Mouse (Mus musculus) mesoderm, embryonic 11.5 days (tissue): ENCODE results near the gene Nuak2.
"Not testable (repeated sequence)": the region's sequence is repeated elsewhere in the genome, so short reads cannot be mapped to it uniquely, and the experiment has no call there.

ENCODE experiments used
- DNase-seq: peaks from one replicate; pipeline ENCODE4 v3.0.0-alpha.2; 2012; ENCODE audit warnings: low read depth, low spot score

The Nuak2 gene

GRCm38 (mm10) chr1:132349601-132350000 lies 33.7 kb downstream of the Nuak2 start:
- not testable (repeated sequence) for DNase-seq

DNA sequence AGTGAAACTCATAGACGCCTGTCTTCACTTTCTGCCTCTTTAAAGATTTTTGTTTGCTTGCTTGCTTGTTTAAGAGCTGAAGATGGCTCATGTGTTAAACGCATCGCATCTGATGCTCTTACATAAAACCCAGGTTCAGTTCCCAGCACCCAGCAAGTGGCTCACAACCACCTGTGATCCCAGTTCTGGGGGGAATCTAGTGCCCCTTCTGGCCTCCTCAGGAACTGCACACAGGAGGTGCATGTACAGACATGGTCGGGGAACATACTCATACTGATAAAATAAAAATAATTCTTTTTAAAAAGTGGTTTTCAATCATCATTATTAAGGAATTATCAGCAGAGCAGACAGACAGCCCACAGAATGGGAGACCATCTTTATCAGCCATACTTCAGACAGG lies 35.1 kb downstream of the Nuak2 start:
- no peak for DNase-seq

GRCm38 (mm10) chr1:132353389-132353788 lies 37.5 kb downstream of the Nuak2 start:
- DNase-seq: no peak

- no peak for DNase-seq
Observed at GRCm38 (mm10) chr1:132354234-132354633, 38.3 kb downstream of the Nuak2 start.

- DNase-seq: no peak
Observed at GRCm38 (mm10) chr1:132355162-132355601, 39.3 kb downstream of the Nuak2 start.

GRCm38 (mm10) chr1:132355841-132356242 lies 39.9 kb downstream of the Nuak2 start:
- DNase-seq: peak; percentile 92

DNA sequence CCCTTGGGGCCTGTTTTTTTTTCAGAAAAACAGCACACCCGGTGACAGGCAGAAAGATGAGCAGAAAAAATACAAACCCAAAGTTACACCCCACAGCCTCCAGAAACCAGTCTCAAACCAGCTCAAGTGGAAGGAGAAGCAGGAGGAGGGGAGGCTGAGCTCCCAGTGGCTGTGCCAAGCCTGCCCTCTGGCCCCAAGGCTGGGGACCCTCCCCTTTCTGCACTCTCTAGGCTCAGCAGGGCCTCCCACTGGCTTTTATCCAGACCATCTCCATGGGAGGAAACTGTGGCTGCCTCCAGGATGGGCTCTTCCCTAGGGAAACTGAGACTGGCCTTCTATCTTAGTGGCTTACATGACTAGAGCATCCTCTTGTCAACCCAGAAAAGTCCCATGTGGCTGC lies 40.9 kb downstream of the Nuak2 start:
- DNase-seq: no peak

GRCm38 (mm10) chr1:132361959-132362358 lies 46.0 kb downstream of the Nuak2 start:
- DNase-seq: no peak

DNA sequence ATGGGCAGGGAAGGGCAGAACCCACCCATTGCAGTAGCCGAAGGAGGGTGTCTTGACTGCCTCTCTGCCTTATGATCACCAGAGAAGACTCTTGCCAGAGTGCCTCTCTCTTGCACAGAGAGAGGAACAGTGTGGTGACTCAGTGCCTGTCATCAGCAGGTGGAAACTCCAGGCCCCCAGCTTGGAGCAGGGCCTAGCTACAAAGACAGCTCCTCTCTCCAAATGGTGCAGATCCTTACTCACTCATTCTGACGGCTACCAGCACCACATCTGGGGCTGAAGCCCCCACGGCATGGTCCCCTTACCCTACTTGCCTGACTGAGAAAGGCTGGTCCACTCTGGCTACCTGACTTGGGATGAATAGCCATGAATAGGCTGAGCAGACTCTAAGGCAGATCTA lies 48.5 kb downstream of the Nuak2 start:
- DNase-seq: no peak

DNA sequence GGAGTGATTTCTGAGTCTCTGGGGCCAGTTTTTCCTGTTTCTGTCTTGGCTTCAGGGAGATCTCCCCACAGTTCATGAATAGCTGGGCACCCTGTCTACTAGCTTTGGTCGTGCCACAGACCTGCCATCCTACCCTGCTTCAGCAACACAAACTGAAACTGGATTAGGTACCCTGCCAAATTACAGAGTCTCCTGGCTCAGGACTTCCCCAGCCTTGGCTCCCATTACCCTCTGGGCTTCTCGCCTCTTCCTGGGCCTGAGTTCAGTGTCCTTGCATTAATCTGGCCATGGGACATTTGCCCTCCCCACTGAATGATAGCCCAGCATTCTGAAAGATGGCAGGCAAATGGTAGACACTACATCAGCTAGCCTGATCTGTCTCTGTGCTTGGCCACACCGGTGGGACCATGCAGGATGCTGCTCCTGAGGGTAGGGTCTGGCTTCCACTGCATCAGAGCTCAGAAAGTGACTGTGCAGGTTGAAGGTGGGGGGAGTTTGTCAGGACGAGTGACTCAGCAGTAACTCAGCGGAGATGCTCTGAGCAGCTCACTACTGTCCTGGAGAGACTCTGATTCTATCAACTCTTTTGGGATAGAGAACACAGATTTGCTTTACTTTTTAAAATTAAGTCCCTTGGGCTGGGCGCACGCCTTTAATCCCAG lies 49.1 kb downstream of the Nuak2 start:
- DNase-seq: no peak

DNA sequence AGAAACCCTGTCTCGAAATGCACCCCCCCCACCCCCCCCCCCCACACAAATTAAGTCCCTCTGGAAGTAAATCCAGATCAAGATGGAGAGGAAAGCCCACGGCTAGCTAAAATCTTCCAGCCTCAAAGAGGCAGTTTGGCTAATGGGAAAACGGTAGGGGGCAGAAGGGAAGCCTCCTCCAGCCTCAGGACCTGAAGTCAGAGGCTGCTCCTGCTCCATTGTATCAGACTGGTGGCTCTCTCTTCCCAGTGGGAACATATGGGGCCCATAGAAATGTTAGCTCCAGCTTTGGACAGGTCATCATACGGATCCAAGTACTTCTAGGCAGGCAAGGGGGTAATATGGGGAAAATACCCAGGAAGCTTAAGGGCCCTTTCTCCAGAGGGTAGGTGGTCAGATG lies 49.7 kb downstream of the Nuak2 start:
- no peak for DNase-seq

DNA sequence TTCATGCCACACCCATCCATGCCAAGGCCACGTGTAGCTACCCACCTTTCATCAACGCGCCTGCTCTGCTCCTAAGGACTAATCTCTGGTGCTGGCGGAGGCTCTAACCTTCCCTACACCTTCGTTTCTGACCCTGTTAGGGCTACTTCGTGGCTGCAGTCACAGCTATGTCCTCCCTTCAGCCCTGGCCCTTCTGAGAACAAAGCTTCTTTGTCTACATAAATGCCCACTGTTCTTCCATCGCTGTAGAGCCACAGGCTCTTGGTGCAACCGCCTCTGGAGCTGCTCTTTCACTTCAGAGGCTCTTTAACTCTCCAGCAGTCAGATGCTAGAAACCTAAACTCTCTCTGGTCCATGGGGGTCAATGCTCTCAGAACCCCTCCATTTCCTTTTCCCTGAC lies 50.3 kb downstream of the Nuak2 start:
- no peak for DNase-seq

DNA sequence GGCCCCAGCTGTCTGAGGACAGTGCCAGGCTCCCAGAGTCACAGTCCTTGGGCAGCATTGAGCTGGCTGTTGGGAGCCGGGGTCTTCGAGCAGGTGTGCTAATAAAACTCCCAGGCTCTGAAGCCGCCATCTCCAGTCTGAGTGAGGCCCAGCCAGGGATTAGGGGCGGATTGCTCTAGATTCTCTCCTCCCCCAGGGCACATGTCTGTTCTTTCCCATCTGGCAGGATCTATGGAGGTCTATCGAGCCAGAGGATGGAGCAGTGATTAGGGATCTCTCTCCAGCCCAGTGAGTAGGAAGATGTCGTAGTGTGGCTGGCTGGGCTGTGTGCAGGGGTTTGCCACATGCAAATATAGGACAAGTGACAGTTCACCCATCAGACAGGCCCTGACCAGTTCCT lies 51.0 kb downstream of the Nuak2 start:
- DNase-seq: no peak

GRCm38 (mm10) chr1:132367692-132368506 lies 52.0 kb downstream of the Nuak2 start:
- DNase-seq: peak; percentile 85

DNA sequence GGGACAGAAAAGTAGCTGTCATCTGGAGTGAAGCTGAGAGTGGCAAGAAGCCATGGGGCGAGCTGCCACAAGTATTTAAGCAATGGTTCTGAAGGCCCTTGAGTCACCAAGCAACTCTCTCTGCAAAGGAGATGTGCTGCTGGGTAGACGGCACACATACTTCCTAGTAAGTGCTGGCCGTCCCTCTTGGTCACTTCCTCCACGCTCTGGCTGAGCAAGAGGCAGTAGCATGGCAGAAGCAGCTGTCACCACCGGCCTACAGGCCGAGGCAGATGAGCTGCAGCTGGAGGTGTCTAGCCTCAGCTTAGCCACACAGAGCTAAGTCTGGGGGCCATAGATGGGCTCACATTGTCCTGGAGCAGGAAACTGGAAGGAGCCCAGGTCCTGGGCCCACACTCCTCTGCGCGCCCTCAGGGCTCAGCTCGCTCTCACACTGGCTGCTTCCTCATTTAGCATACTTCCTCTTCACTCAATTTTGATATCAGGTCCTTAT lies 54.8 kb downstream of the Nuak2 start:
- DNase-seq: no peak

GRCm38 (mm10) chr1:132371298-132372081 lies 55.6 kb downstream of the Nuak2 start:
- DNase-seq: no peak

- no peak for DNase-seq
Observed at GRCm38 (mm10) chr1:132372354-132372753, 56.4 kb downstream of the Nuak2 start.

- no peak for DNase-seq
Observed at GRCm38 (mm10) chr1:132372896-132373534, 57.1 kb downstream of the Nuak2 start.

DNA sequence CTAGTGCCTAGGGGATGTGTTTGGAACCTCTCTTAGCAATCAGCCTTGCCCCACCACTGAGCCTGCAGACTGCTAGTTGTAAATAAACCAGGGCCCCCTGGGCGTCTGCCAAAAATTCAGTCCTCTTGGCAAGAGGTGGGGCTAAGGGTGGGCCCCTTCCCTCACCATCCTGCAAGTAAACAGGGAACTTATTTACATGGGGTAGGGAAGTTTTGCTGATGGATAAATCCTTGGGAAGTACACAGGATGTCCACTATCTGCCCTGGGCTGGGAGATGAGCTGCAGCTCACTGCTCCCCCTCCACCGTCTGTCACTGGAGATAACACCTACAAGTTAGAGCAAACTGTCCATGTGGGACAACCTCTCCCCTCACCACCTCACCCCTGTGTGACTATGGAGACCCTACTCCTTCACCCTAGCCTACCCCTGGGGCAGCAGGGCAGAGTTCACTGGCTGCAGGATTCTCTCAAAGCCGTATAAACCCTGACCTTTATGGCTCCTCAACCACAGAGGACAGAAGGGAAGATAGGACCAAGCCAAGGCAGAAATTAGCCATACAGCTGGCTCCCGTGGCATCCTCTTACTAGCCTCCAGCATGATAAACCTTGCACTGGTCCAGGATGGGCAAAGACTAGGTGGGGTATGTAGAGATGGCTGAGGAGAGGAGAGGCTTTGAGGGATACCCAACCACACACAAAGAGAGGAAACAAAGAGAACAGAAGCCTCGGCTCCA lies 58.4 kb downstream of the Nuak2 start:
- no peak for DNase-seq

GRCm38 (mm10) chr1:132374873-132375244 lies 58.9 kb downstream of the Nuak2 start:
- DNase-seq: no peak

- DNase-seq: peak; percentile 50
Observed at GRCm38 (mm10) chr1:132375256-132375655, 59.3 kb downstream of the Nuak2 start.
